Mouse (Mus musculus) lung, adult 18-20 months (tissue): Measurements from ENCODE around the gene Tsfm.

Source experiments
- DNase-seq, 2 experiments: peaks; one replicate each; pipeline ENCODE4 v3.0.0; 2022; ENCODE audit warnings: mixed read lengths in 2 of 2

The Tsfm gene

DNA sequence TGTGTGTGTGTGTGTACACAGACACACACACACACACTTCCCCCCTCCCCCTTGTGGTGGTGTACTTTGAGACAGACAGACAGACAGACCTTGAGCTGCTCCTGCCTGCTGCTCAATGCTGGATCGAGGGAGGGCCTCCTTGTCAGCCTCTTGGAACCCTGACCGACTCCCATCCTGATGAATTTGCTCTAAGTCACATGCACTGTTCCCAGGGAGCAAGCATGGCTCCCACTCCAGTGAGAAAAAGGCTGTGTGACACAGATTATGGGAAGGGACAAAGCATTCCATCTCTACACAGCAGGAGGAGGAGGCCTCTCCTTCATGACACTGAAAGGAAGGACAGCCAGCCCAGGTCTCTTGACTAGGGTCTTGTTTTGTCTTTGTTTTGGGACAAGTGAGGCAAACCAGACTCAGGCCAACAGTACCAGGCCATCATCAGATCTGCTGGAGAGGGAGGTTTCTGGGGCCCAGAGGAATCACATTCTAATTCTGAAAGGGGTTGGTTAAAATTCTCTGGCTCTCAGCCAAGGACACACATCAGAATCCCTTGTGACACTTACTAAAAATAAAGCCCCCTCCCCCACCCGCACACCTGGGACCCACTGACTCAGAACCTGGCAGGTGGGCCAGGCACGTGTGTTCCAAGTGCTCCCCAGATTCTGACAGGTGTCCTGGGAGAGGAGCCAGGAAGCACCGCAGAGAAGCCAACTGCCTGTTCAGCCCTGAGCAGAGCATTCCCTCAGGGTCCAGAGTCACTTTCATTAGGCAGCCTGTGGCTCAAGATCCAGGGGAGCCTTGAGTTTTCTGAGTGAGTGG is 46.2 kb downstream of the Tsfm start:
- peak; percentile 34 to 72 for DNase-seq

DNA sequence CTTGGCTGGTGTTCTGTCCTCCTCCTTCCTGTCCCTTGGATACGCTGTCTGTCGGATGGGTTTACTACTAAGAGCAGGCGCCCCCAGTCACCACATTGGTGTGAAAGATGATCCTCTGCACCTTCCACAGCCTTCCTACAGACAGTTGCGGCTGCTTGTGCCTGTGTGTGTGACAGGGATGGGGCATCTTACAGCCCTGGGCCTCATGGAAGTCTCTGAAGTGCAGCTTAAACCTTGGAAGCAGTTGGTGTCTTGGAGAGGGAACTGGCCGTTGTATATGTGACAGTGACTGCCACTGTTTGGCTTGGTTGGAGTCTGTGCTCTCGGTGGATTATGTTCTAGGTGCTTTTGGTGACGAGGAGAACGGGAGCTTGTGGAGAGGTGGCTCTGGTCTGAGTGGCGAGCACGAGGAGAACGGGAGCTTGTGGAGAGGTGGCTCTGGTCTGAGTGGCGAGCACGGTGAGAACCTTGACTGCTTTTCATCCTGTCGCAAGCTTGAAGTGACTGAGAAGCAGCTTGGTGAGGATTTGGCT is 47.4 kb downstream of the Tsfm start:
- no peak for DNase-seq

DNA sequence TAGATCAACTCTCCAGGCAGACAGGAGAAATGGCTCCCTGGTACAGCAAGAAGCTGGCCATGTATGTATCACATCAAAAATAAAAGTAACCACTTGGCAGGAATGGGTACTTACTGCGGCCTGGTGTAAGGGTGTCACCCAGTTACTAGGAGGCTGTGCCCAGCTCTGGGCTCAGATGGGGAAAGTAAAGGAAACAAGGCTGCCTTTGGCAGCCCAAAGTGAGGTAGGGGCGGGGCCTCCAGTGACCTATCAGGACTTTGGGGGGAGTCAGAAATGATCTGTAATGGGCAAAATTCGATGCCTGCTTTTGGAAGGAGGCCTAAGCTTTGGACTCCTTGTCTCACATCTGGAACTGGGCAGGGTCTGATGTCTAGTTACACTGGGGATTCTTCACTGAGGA is 48.9 kb downstream of the Tsfm start:
- DNase-seq, result peak; percentile 42 to 52

DNA sequence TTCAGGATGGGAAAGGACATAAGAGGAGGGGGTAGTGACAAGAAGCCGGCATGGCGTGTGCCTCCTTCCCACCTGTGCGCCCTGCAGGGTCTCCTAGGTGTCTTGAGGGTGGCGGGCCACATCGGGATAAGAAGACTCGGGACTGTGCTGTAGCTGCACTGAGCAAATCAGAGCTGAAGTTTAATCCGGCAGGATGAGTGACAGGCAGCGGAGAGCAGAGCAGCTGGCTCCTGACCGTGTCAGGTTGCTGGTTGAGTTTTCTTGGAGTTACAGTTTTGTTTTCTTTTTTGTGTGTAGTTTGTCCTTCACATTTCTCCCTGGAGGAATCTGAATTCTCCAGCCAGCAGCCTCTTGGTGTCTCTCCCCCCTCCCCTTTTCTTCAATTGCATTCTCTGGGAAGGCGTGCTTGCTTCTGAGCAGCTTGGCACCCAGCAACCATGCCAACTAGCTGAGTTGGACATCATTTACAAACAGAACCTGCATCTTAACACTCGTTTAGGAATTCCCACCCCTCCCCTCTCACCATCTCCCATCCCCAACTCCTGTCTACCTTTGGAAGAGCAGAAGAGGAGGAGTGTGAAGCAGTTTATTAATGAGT is 49.6 kb downstream of the Tsfm start:
- DNase-seq, result no peak

DNA sequence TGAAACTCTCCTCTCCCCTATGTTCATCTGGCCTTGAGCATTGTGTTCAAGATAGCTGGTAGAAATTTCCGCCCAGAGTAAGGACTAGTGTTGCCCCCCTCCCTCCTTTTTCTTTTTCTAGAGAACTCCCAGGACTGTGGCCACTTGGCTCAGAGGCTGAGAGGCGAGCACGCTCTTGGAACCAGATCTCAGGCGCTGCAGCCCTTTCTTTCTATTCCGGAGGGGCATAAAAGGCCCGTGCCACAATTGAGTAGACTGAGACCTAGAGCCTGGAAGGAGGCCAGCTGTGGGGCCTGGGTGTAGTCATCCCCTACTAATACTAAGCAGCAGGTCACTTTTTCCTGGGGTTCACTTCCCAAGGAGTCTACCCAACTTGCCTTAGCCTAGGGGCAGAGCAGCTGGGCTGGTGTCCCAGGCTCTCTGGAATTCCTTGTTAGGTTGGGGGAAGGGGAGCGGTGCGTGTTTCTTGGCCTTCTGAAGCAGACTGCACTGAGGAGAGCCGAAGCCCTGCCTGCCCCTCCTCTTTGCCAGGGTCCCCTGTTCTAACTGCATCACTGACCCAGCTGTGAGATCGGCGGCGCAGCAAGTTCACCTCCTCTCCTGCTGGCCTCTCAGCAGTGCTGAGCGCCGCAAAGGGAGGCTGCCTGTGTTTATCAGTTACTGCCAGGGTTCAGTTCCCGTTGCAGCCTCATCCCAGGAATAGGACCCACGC is 50.3 kb downstream of the Tsfm start:
- peak; percentile 43 to 57 for DNase-seq

DNA sequence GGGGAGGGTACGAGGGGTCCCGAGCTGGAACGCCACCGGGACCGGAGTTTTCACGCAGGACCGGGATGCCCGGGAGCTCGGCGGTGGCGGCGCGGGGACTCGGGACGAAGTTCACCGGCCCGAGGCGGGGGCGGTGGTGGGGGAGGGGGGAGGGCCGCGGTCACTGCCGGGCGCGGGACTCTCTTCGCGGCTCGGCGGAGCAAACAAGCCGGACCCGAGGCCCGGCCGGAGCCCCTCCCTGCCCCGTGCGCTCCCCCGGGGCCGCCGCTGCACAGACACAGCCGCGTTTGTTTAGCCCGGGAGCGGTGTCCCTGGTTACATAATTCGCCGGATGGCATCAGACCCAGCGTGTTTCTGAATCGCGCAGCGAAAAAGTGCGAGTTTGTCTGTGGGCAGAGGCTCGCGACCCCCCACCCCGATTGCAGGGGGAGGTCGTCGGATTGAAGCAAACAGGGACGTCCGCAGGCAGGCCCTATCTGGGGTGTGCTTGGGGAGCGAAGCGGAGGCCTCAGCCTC is 50.9 kb downstream of the Tsfm start:
- peak; percentile 41 to 57 for DNase-seq

DNA sequence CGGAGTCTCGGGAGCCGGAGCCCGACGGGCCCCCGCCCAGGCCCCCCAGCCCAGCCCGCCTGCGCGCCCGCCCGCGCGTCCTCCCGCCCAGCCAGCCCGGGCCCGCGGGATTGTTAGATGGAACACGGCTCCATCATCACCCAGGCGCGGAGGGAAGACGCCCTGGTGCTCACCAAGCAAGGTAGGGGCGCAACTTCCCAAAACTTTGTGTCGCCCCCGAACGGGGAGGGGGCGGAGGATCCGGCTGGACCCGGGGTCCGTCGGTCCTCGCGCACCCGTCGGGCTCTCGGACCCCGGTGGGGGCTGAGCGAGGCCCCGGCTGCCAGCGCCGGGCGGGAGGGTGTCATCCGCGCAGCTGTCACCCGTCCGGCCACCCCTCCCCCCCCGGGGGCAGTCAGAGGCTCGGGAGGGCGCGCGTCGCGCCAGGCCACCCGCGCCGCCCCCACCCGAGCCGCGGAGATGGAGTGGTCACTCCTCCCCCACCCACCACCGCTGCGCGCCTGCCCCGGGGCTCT is 51.5 kb downstream of the Tsfm start:
- peak; percentile 68 to 76 for DNase-seq

DNA sequence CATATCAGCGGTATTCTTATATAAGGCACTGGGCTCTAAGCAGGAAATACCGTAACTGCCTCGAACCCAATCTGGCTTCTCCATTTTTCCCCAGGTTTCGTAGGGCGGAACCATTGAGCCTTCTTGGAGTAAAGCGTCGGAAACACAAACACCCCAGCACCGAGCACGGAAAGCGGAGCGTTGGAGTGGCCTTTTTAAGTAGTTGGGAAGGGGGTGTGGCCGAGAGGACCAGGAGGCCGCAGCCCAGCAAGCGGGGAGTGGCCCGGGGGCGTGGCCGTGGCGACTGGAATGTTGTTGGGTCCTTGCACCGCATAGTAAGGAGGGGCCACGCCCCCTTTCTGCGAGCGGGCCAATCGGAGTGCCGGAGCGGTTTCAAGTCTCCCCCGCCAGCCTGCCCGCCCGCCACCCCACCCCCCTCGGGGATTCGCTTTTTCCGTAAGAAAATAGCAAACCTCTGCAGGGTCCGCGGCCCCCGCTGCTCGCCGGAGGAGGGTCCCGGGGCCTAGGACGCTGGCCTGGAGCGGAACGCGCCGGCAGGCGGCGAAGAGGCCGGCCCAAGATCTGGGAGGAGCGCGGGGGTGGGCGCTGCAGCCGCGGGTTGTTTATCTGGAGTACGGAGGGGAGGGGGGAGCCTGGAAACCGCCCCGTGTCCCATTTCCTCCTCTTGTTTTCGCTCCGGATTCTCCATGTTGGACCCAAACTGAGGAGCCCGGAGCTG is 52.2 kb downstream of the Tsfm start, which contains the start of gene Ctdsp2:
TSS of gene Ctdsp2 (plus strand) at position 441 of the 718 bp plus-strand sequence.
- peak; percentile 100 for DNase-seq

DNA sequence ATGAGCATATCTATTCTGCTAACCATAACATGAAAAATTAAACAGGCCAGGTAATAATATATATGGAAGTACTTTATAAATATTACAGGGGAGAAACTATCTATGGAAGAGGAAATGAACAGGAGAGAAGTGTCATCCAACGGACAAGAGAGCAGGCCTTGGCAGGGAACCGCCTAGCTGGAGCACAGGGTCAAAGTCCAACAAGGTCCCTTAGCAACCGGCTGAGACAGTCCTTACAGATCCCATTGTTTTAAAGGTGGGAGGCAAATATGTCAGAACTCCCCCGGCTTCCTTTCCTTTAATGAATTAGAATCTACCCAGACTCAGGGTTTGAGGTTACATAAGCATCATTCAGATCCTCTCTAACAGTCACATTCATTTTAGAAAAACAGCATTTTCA is 53.6 kb downstream of the Tsfm start:
- no peak for DNase-seq

DNA sequence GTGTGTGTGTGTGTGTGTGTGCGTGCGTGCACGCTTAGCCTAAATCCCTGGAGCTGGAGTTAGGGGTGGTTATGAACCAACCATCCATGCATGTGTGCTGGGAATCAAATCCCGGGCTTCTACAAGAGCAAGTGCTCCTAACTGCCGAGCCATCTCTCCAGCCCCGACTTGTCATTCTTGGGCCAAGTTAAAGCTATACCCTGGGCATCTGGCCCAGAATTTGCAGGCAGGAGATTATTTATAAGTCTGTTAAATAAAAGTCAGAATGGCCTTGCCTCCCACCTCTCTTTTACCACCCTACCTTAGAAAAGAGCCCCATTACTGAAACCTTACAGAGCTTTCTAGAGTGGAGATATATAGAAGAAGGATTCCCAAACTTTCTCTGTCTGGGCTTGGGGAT is 54.9 kb downstream of the Tsfm start:
- no peak for DNase-seq

DNA sequence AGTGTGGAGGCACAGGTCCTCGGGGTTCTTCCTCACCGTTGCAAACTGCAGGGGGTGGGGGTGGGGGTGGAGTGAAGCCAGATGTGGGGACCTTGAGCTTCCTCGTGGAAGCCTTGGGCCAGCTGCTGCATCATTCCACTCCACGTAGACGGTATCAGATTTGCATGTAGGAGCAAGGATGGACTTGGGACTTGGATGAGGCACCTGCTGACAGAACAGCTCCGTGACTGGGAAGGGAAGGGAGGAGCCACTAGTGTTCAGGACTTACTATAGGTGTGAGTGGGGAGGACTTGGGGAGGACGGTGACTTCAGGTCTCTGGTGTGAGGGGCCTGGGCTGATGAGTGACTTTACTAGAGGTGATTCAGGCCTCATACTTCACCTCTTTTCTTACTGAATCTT is 57.7 kb downstream of the Tsfm start:
- no peak for DNase-seq

DNA sequence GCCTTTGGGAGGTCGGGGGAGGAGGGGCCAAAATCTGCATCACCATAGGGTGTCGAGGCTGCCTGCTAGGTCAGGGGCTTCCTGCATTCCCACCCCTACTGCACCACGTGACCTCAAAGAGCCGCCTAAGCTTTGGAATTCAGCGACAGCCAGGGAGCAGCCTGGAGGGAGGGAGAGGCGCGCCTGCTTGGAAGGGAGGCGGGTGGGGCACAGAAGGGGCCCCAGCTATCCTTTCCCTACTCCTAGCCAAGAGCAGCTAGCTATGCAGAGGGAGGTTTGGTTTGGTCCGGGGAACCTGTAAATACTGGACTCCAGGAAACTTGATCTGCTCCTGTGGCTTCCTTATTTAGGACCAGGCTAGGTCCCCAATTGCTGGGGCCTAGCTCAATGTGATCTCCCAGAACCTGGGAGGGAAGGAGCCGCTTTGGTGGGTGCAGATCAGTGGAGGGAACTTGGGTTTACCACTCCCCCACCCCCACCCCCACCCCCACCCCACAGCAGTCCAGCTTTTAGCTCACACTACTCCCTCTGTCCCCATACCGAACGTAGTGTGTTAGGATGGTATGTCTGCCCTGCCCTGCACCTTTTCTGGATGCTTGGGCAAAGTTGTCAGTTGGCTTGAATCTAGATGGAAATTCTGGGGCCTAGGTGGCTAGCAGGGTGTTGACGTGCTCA is 58.5 kb downstream of the Tsfm start:
- DNase-seq, result peak; percentile 79 to 85

DNA sequence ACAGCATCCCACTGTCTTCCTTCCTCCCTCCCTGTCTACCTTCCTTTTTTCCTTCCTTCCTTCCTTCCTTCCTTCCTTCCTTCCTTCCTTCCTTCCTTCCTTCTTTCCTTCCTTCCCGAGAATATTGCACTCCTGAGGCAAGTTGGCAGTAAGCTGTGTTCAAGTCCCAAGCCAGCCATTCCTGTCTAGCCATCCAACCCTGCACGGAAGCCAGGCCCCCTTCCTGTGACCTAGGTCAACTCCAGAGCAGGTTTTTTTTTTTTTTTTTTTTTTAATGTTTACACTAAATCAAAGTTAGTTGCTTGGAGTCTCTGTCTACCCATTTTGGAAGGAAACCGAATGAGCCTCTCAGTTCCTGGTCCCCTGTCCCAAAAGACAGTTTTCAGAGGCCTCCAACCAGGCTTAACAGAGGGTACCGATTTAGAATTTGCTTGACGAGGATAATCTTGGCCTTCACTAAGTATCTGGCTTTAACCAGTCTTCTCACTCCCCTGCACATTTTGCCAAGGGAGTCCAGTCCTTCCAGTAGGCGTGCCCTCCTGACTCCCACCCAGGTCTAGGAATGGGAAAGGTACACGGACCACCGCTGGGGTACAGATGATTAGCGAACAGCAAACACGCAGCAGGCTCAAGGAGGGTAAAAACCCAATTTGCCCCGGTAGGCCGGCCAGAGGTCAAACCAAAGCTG is 59.1 kb downstream of the Tsfm start:
- no peak for DNase-seq

DNA sequence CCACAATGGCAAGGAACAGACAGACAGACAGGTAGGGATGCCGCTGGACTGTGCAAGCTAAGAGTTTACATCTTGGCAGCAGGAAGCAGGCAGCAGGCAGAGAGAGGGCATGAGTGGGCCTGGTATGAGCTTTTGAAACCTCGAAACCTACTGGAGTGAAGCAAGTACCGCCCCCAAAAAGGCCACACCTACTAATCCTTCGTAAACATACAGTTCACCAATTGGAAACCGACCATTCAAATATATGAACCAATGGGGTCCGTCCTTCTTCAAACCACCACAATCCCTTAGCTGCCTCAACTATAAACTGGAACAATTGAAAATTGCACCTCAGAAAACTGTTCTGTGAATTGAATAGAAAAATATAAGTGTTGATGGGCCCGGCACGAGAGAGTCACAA is 66.8 kb downstream of the Tsfm start:
- DNase-seq, result no peak

DNA sequence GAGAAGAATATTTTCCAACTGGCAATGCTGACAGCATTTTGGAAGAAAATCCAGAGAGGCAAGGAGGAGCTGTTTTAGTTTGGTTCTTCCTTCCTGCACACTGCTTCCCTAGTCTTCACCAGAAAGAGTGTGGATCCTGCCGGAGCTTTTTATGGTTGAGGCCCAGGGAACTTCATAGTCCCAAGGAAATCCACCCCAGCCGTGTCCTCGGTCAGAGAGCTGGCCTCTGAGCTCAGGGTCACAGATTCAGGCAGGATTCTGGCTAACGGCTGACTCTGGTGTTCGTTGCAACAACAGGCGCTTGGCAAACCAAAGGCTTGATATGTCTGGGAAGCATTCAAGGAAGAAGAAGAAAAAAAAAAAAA is 67.7 kb downstream of the Tsfm start:
- peak in 1 of 2 experiments; percentile 39 for DNase-seq

DNA sequence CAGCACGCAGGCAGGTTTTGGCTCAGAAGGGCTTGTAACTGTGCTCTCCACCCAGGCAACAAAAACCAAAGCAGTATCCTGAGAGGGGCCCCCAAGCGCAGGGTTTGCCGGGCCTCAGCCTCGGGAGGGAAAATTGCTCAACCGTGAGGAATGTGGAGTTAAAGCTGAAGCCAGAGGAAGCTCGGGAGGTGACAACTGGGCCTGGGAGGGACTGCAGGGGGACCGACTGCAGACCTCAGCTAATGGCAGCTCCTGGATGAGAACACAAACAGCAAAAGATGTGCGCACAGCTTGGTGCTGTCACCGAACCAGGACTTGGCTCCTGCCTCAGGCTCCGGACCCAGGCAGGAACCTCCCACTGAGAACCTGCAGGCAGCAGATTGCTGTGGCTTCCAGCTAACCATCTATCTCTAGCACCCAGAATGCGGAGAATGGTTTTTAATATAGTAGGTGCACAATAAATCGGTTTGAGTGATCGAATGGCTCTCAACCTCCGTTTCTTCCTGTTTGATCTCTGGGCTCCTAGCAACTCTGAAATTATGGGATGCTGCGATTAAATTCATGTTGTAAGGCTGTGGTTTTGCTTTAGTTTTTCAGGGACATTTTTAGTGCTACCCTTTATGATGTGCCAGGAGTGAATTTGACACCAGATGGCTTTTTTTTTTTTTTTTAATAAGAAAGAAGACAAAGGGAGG is 68.2 kb downstream of the Tsfm start:
- DNase-seq, result peak; percentile 65 to 82

DNA sequence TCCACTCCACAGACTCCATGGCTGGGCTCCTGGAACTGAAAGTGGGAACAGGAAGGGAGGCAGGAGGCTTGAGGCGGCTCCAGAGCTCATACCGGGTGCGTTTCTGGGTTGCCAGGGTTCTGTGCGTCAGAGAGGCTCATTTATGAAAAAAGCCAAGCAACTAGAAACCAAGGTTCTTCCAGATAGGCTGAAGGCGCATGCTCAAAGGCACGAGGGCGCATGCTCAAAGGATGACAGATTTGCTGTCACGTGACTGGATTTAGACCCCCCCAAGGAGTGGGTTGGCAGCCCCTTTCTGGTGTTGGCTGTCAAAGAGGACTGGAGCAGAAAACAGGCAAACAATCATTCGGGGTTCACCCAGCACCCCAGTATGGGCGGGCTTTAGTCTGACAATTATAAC is 68.9 kb downstream of the Tsfm start:
- DNase-seq, result peak; percentile 50 to 65
